Mouse (Mus musculus) forebrain, embryonic 10.5 days (tissue): ENCODE measurements around the gene Irak2. TPM values are rescaled to one million over a fixed set of nuclear protein-coding genes. Genes with fewer than 3 reads are reported as not detected.
"Not testable (repeated sequence)": the region's sequence is repeated elsewhere in the genome, so short reads cannot be mapped to it uniquely, and the experiment has no call there.

Experiments used
- DNase-seq: peaks from one replicate; pipeline ENCODE4 v3.0.0-alpha.2; 2017; ENCODE audit warnings: low spot score; ENCODE audit errors: extremely low spot score
- H3K27ac ChIP-seq: fragments of 300-500 bp; sonication (generic); 2 replicates; pipeline ENCODE4 v1.5.1; 2016; ENCODE audit warnings: mild to moderate bottlenecking
- H3K27me3 ChIP-seq: fragments of 300-500 bp; sonication (generic); 2 replicates; pipeline ENCODE4 v1.6.1; 2016; ENCODE audit warnings: mild to moderate bottlenecking; ENCODE audit not compliant: poor library complexity, severe bottlenecking
- H3K36me3 ChIP-seq: fragments of 300-500 bp; sonication (generic); replicated peaks from 2 replicates; pipeline ENCODE4 v1.6.1; 2016; ENCODE audit warnings: mild to moderate bottlenecking, moderate library complexity
- H3K4me1 ChIP-seq: fragments of 300-500 bp; sonication (generic); 2 replicates; pipeline ENCODE4 v1.6.1; 2016
- H3K4me3 ChIP-seq: fragments of 300-500 bp; sonication (generic); 2 replicates; pipeline ENCODE4 v1.5.1; 2016; ENCODE audit warnings: mild to moderate bottlenecking, moderate library complexity
- H3K9me3 ChIP-seq: fragments of 300-500 bp; sonication (generic); 2 replicates; pipeline ENCODE4 v1.6.1; 2016; ENCODE audit warnings: mild to moderate bottlenecking, moderate library complexity
- WGBS: fragments of 180-500 bp; shearing (Covaris S2); methylation state at CpG from one replicate; pipeline ENCODE4 v1.1.7; 2016; 5-methylcytosine and 5-hydroxymethylcytosine counted together
- polyA plus RNA-seq: library from polyadenylated mRNA; unstranded; fragments of >200 nt; fragmentation: Nextera tagmentation; extraction: Ambion mirVana; gene quantifications from 2 replicates; pipeline ENCODE4 v1.2.1, GENCODE M21; 2016

The Irak2 gene
- polyA plus RNA-seq, 1 experiment from 2014 or later = 3.9 TPM

- peak within 1 kb of the TSS; percentile 90 for H3K27ac ChIP-seq
- peak within 1 kb of the TSS; percentile 93 for H3K4me3 ChIP-seq
- peaks cover 26% of the 10 kb centered on the region for H3K36me3 ChIP-seq
- peaks cover 36% of the 10 kb centered on the region for H3K4me1 ChIP-seq
- H3K9me3 ChIP-seq = no peaks in the 10 kb centered on the region
- under 1% methylated on average over 58 of the region's 58 CpGs for WGBS
- peak; percentile 96 for DNase-seq
- no peaks in the 10 kb centered on the region for H3K27me3 ChIP-seq
Observed at GRCm38 (mm10) chr6:113696582-113697221, 58.4 kb downstream of the Irak2 start, which contains the start of gene Tatdn2. Gene Tatdn2, plus strand, starts transcription at chr6:113697050.

GRCm38 (mm10) chr6:113697222-113698205, 59.2 kb downstream of the Irak2 start:
- H3K9me3 ChIP-seq = no peaks in the 10 kb centered on the region
- under 1% methylated on average over 113 of the region's 113 CpGs for WGBS
- peaks cover 36% of the 10 kb centered on the region for H3K4me1 ChIP-seq
- H3K4me3 ChIP-seq = peak overlapping the region; percentile 93
- no peaks in the 10 kb centered on the region for H3K27me3 ChIP-seq
- peak; percentile 21 for DNase-seq
- peaks cover 34% of the 10 kb centered on the region for H3K36me3 ChIP-seq
- peak overlapping the region; percentile 90 for H3K27ac ChIP-seq

- H3K36me3 ChIP-seq = peaks cover 99% of the 10 kb centered on the region
- H3K4me3 ChIP-seq = no peak overlapping the region
- H3K27ac ChIP-seq = no peak overlapping the region
- H3K9me3 ChIP-seq = no peaks in the 10 kb centered on the region
- no peaks in the 10 kb centered on the region for H3K4me1 ChIP-seq
- 93% methylated on average over 3 of the region's 3 CpGs for WGBS
- no peak for DNase-seq
- H3K27me3 ChIP-seq = no peaks in the 10 kb centered on the region
Observed at GRCm38 (mm10) chr6:113712718-113713117, 74.5 kb downstream of the Irak2 start.

- not testable (repeated sequence) for H3K27ac ChIP-seq, H3K4me1 ChIP-seq, DNase-seq, H3K4me3 ChIP-seq, H3K27me3 ChIP-seq, H3K9me3 ChIP-seq
- WGBS = 93% methylated on average over 5 of the region's 5 CpGs
- peaks cover 97% of the 10 kb centered on the region for H3K36me3 ChIP-seq
Observed at GRCm38 (mm10) chr6:113713389-113713788, 75.1 kb downstream of the Irak2 start.

- Histone ChIP-seq H3K27me3 (no peaks in the 10 kb centered on the region), H3K9me3 (no peaks in the 10 kb centered on the region), H3K4me1 (no peaks in the 10 kb centered on the region), H3K27ac (no peak overlapping the region), H3K4me3 (no peak overlapping the region), H3K36me3 (peaks cover 97% of the 10 kb centered on the region)
- 93% methylated on average over 2 of the region's 2 CpGs for WGBS
- DNase-seq = no peak
Observed at GRCm38 (mm10) chr6:113714276-113714675, 76.0 kb downstream of the Irak2 start.

GRCm38 (mm10) chr6:113714797-113715196, 76.5 kb downstream of the Irak2 start:
- no peak for DNase-seq
- Histone ChIP-seq H3K36me3 (peaks cover 97% of the 10 kb centered on the region), H3K4me1 (no peaks in the 10 kb centered on the region), H3K27ac (no peak overlapping the region), H3K27me3 (no peaks in the 10 kb centered on the region), H3K9me3 (no peaks in the 10 kb centered on the region), H3K4me3 (no peak overlapping the region)
- 86% methylated on average over 1 of the region's 1 CpGs for WGBS

- Histone ChIP-seq H3K27me3 (no peaks in the 10 kb centered on the region), H3K36me3 (peaks cover 96% of the 10 kb centered on the region), H3K9me3 (no peaks in the 10 kb centered on the region), H3K27ac (no peak overlapping the region), H3K4me1 (no peaks in the 10 kb centered on the region), H3K4me3 (no peak overlapping the region)
- WGBS = 94% methylated on average over 3 of the region's 3 CpGs
- no peak for DNase-seq
Observed at GRCm38 (mm10) chr6:113717541-113717940, 79.3 kb downstream of the Irak2 start.

- Histone ChIP-seq H3K36me3 (peaks cover 96% of the 10 kb centered on the region), H3K27me3 (no peaks in the 10 kb centered on the region), H3K4me3 (no peak within 1 kb of the TSS), H3K4me1 (no peaks in the 10 kb centered on the region), H3K9me3 (no peaks in the 10 kb centered on the region), H3K27ac (no peak within 1 kb of the TSS)
- DNase-seq = no peak
- 93% methylated on average over 3 of the region's 3 CpGs for WGBS
Observed at GRCm38 (mm10) chr6:113719878-113720277, 81.6 kb downstream of the Irak2 start, which contains the start of gene Ghrl. Gene Ghrl, minus strand, starts transcription at chr6:113719880.

- H3K36me3 ChIP-seq = peaks cover 96% of the 10 kb centered on the region
- no peaks in the 10 kb centered on the region for H3K27me3 ChIP-seq
- no peaks in the 10 kb centered on the region for H3K4me1 ChIP-seq
- H3K27ac ChIP-seq = no peak overlapping the region
- no peaks in the 10 kb centered on the region for H3K9me3 ChIP-seq
- 94% methylated on average over 4 of the region's 4 CpGs for WGBS
- no peak for DNase-seq
- H3K4me3 ChIP-seq = no peak overlapping the region
Observed at GRCm38 (mm10) chr6:113721061-113721460, 82.8 kb downstream of the Irak2 start.

- H3K36me3 ChIP-seq = peaks cover 98% of the 10 kb centered on the region
Observed at GRCm38 (mm10) chr6:113728181-113728580, 89.9 kb downstream of the Irak2 start.

GRCm38 (mm10) chr6:113731296-113731695, 93.0 kb downstream of the Irak2 start:
- Histone ChIP-seq H3K9me3 (no peaks in the 10 kb centered on the region), H3K4me3 (no peak overlapping the region), H3K27me3 (no peaks in the 10 kb centered on the region), H3K36me3 (peaks cover 100% of the 10 kb centered on the region), H3K27ac (no peak overlapping the region), H3K4me1 (no peaks in the 10 kb centered on the region)
- WGBS = 94% methylated on average over 3 of the region's 3 CpGs
- no peak for DNase-seq

More at GRCm38 (mm10) chr6:113728181-113728580, 89.9 kb downstream of the Irak2 start:
- DNase-seq = no peak
- 94% methylated on average over 7 of the region's 7 CpGs for WGBS
- no peaks in the 10 kb centered on the region for H3K9me3 ChIP-seq
- H3K4me1 ChIP-seq = no peaks in the 10 kb centered on the region
- H3K27ac ChIP-seq = no peak overlapping the region
- no peaks in the 10 kb centered on the region for H3K27me3 ChIP-seq
- H3K4me3 ChIP-seq = no peak overlapping the region

GRCm38 (mm10) chr6:113737318-113738046, 99.2 kb downstream of the Irak2 start:
- Histone ChIP-seq H3K4me1 (peaks cover 17% of the 10 kb centered on the region), H3K36me3 (peaks cover 62% of the 10 kb centered on the region), H3K27ac (no peak overlapping the region), H3K9me3 (no peaks in the 10 kb centered on the region), H3K27me3 (no peaks in the 10 kb centered on the region), H3K4me3 (no peak overlapping the region)
- 92% methylated on average over 9 of the region's 9 CpGs for WGBS
- no peak for DNase-seq
